Mouse (Mus musculus): ENCODE data around the gene Efemp2. TPM values are rescaled to one million over a fixed set of nuclear protein-coding genes. Genes with fewer than 3 reads are reported as not detected.
"Not testable (repeated sequence)": the region's sequence is repeated elsewhere in the genome, so short reads cannot be mapped to it uniquely, and the experiment has no call there.

Efemp2 gene
- polyA plus RNA-seq, 1 experiment from 2014 or later, result 41.9 TPM

GRCm38 (mm10) chr19:5485371-5485770 lies 11.6 kb downstream of the Efemp2 start:
- Histone ChIP-seq H3K36me3 (replicated peaks) (peaks cover 52% of the 10 kb centered on the region), H3K27ac (no peak overlapping the region), H3K4me2 (no peak overlapping the region), H3K9ac (no peak overlapping the region), H3K4me1 (peaks cover 29% of the 10 kb centered on the region), H3K4me3 (replicated peaks) (no peak overlapping the region), H3K27me3 (no peaks in the 10 kb centered on the region), H3K9me3 (no peaks in the 10 kb centered on the region)
- 92% methylated on average over 8 of the region's 8 CpGs for WGBS
- ATAC-seq (ENCODE audit: low FRiP score), result no peak

GRCm38 (mm10) chr19:5485821-5486220 lies 12.1 kb downstream of the Efemp2 start:
- H3K27ac ChIP-seq, result no peak overlapping the region
- H3K4me1 ChIP-seq, result peaks cover 29% of the 10 kb centered on the region
- ATAC-seq (ENCODE audit: low FRiP score), result no peak
- no peaks in the 10 kb centered on the region for H3K27me3 ChIP-seq
- no peak overlapping the region for H3K4me3 ChIP-seq (replicated peaks)
- WGBS, result 92% methylated on average over 7 of the region's 7 CpGs
- no peak overlapping the region for H3K9ac ChIP-seq
- H3K9me3 ChIP-seq, result no peaks in the 10 kb centered on the region
- H3K4me2 ChIP-seq, result no peak overlapping the region
- H3K36me3 ChIP-seq (replicated peaks), result peaks cover 52% of the 10 kb centered on the region

DNA sequence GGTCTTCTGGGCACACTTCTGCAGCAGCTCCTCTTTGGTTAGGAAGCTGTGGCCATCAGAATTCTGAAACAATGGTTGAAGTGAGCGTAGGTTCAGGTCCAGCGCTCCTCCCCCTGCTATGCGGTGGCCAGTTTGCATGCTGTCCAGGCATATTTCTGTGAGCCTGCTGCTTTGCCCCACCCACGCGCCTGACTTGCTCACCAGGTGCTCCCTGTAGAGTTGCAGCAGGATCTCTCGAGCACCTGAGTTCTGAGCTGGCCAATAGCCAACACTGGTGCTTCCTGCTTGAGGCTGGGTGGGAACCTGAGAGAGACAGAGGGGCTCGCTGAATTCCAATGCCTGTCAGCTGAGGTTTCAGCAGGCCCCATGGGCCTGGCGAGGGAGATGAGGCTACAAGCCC lies 12.5 kb downstream of the Efemp2 start:
- H3K36me3 ChIP-seq (replicated peaks), result peaks cover 49% of the 10 kb centered on the region
- H3K4me1 ChIP-seq, result peaks cover 29% of the 10 kb centered on the region
- H3K9me3 ChIP-seq, result no peaks in the 10 kb centered on the region
- 0 out of 2 replicates have a peak overlapping the region, but pooled peaks have one; percentile 4 for H3K4me3 ChIP-seq (replicated peaks)
- ATAC-seq (ENCODE audit: low FRiP score), result no peak
- no peak overlapping the region for H3K4me2 ChIP-seq
- WGBS, result 88% methylated on average over 8 of the region's 8 CpGs
- H3K27me3 ChIP-seq, result no peaks in the 10 kb centered on the region
- H3K9ac ChIP-seq, result no peak overlapping the region
- no peak overlapping the region for H3K27ac ChIP-seq

- Histone ChIP-seq H3K4me3 (replicated peaks) (no peak overlapping the region), H3K4me2 (peak overlapping the region; percentile 79; the same call in 1 of the 2 replicates), H3K9ac (0 out of 2 replicates have a peak overlapping the region, but pooled peaks have one; percentile 53)
These were observed 13.0 kb downstream of the Efemp2 start for GRCm38 (mm10) chr19:5486771-5487170.

DNA sequence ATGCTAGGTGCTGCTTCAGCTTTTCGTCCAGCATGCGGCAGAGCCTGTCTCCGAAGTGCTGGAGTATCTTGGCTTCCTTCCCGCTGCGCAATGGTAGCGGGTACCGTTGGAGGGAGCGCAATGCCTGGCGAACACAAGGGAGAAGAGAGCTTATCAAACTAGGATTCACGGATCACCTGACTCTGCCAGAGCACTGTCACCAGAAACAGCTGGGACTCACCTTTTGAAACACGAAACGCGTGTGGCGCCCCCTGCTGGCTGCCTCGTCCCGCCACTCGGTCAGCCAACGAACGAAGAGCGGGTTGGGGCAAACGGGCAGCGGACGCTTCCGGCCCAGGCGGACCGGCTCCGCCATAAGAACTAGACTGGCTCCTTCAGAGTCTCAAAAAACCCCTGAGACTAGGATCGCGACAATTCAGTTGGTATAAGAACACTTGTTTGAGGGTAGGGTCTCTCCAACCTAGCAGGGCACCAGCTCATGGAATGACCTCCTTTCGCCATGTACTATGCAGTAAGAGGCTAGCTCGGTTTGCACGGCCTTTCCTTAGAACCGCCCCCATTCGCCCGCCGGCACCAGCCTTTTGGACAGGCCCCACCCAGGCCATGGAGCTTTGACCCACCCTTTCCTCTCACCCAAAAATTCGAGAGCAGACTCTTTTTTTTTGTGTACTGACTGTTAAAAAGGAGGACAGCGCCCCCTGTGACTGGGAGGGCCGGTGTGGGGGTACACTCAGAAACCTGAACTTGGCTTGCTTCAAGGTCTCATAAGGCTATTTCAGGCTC lies 14.2 kb downstream of the Efemp2 start, which contains the start of gene Mus81:
Gene Mus81 (minus strand): TSS at position 635 of the 783 bp plus-strand sequence.
- Histone ChIP-seq H3K4me3 (replicated peaks) (peak within 1 kb of the TSS; percentile 42), H3K27ac (peak within 1 kb of the TSS; percentile 100), H3K4me1 (peaks cover 43% of the 10 kb centered on the region), H3K4me2 (peak within 1 kb of the TSS; percentile 79), H3K27me3 (no peaks in the 10 kb centered on the region), H3K9ac (peak within 1 kb of the TSS; percentile 53), H3K9me3 (no peaks in the 10 kb centered on the region), H3K36me3 (replicated peaks) (peaks cover 42% of the 10 kb centered on the region)
- WGBS, result under 1% methylated on average over 39 of the region's 39 CpGs
- peak; percentile 51 for ATAC-seq (ENCODE audit: low FRiP score)

More at GRCm38 (mm10) chr19:5486771-5487170, 13.0 kb downstream of the Efemp2 start:
- no peak for ATAC-seq (ENCODE audit: low FRiP score)
- WGBS, result 92% methylated on average over 4 of the region's 4 CpGs
- Histone ChIP-seq H3K27me3 (no peaks in the 10 kb centered on the region), H3K4me1 (peaks cover 32% of the 10 kb centered on the region), H3K36me3 (replicated peaks) (peaks cover 44% of the 10 kb centered on the region), H3K9me3 (no peaks in the 10 kb centered on the region), H3K27ac (no peak overlapping the region)

- peak; percentile 79 for ATAC-seq (ENCODE audit: low FRiP score)
- Histone ChIP-seq H3K36me3 (replicated peaks) (peaks cover 42% of the 10 kb centered on the region), H3K27ac (peak overlapping the region; percentile 100), H3K4me3 (replicated peaks) (peak overlapping the region; percentile 42), H3K4me1 (peaks cover 46% of the 10 kb centered on the region), H3K27me3 (no peaks in the 10 kb centered on the region), H3K9ac (peak overlapping the region; percentile 53), H3K4me2 (peak overlapping the region; percentile 79), H3K9me3 (no peaks in the 10 kb centered on the region)
- under 1% methylated on average over 26 of the region's 26 CpGs for WGBS
These were observed 15.3 kb downstream of the Efemp2 start for GRCm38 (mm10) chr19:5488878-5489571.

DNA sequence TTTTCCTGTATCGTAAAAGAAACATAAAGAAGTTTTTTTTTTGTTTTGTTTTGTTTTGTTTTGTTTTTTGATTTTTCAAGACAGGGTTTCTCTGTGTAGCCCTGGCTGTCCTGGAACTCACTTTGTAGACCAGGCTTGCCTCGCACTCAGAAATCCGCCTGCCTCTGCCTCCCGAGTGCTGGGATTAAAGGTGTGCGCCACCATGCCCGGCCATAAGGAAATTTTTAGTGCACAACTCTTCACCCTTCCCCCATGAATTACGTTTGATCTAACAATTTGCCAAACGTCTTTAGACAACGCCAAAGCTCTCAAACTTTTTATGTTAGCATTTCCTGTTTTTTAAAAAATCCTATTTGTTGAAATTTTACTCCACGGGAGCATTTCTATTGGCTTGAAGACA lies 16.0 kb downstream of the Efemp2 start:
- Histone ChIP-seq H3K4me3 (replicated peaks) (peak overlapping the region; percentile 96), H3K36me3 (replicated peaks) (peaks cover 42% of the 10 kb centered on the region), H3K4me1 (peaks cover 46% of the 10 kb centered on the region), H3K4me2 (peak overlapping the region; percentile 79), H3K27ac (peak overlapping the region; percentile 100)
- not testable (repeated sequence) for H3K9me3 ChIP-seq; H3K9ac ChIP-seq; H3K27me3 ChIP-seq; ATAC-seq (ENCODE audit: low FRiP score)
- 57% methylated on average over 10 of the region's 10 CpGs for WGBS

GRCm38 (mm10) chr19:5490313-5490897 lies 16.7 kb downstream of the Efemp2 start, which contains the start of gene Cfl1:
Cfl1 (plus strand) TSS chr19:5490455.
- Histone ChIP-seq H3K9ac (peak within 1 kb of the TSS; percentile 95), H3K27me3 (no peaks in the 10 kb centered on the region), H3K4me2 (peak within 1 kb of the TSS; percentile 79), H3K27ac (peak within 1 kb of the TSS; percentile 100), H3K36me3 (replicated peaks) (peaks cover 40% of the 10 kb centered on the region), H3K4me1 (peaks cover 46% of the 10 kb centered on the region), H3K4me3 (replicated peaks) (peak within 1 kb of the TSS; percentile 96), H3K9me3 (no peaks in the 10 kb centered on the region)
- WGBS, result under 1% methylated on average over 61 of the region's 62 CpGs
- peak; percentile 74 for ATAC-seq (ENCODE audit: low FRiP score)

- H3K9ac ChIP-seq, result peak overlapping the region; percentile 95
- WGBS, result under 1% methylated on average over 59 of the region's 59 CpGs
- H3K27ac ChIP-seq, result peak overlapping the region; percentile 100
- H3K9me3 ChIP-seq, result no peaks in the 10 kb centered on the region
- H3K36me3 ChIP-seq (replicated peaks), result peaks cover 40% of the 10 kb centered on the region
- ATAC-seq (ENCODE audit: low FRiP score), result peak; percentile 31
- peak overlapping the region; percentile 79 for H3K4me2 ChIP-seq
- no peaks in the 10 kb centered on the region for H3K27me3 ChIP-seq
- H3K4me1 ChIP-seq, result peaks cover 46% of the 10 kb centered on the region
- H3K4me3 ChIP-seq (replicated peaks), result peak overlapping the region; percentile 96
These were observed 17.3 kb downstream of the Efemp2 start for GRCm38 (mm10) chr19:5490898-5491708.

- Histone ChIP-seq H3K36me3 (replicated peaks) (peaks cover 53% of the 10 kb centered on the region), H3K9ac (no peak overlapping the region), H3K4me1 (peaks cover 31% of the 10 kb centered on the region), H3K4me3 (replicated peaks) (no peak overlapping the region), H3K9me3 (no peaks in the 10 kb centered on the region), H3K27ac (no peak overlapping the region), H3K4me2 (no peak overlapping the region; the same call in 1 of the 2 replicates), H3K27me3 (no peaks in the 10 kb centered on the region)
- no peak for ATAC-seq (ENCODE audit: low FRiP score)
- WGBS, result 87% methylated on average over 4 of the region's 4 CpGs
These were observed 18.9 kb downstream of the Efemp2 start for GRCm38 (mm10) chr19:5492641-5493040.

- H3K4me3 ChIP-seq (replicated peaks); H3K4me2 ChIP-seq; H3K9ac ChIP-seq; H3K27ac ChIP-seq; ATAC-seq (ENCODE audit: low FRiP score); H3K27me3 ChIP-seq; H3K9me3 ChIP-seq: not testable (repeated sequence)
- Histone ChIP-seq H3K4me1 (peaks cover 28% of the 10 kb centered on the region), H3K36me3 (replicated peaks) (peaks cover 60% of the 10 kb centered on the region)
- 79% methylated on average over 9 of the region's 9 CpGs for WGBS
These were observed 19.6 kb downstream of the Efemp2 start for GRCm38 (mm10) chr19:5493301-5493721.

All from forebrain, embryonic 12.5 days (tissue).